Mouse (Mus musculus): ENCODE data around the gene Ilkap. TPM values are rescaled to one million over a fixed set of nuclear protein-coding genes. Genes with fewer than 3 reads are reported as not detected.

Ilkap gene
- 92.2 and 97.3 TPM in 2 replicates for polyA plus RNA-seq (2012; rRNA removed)

DNA sequence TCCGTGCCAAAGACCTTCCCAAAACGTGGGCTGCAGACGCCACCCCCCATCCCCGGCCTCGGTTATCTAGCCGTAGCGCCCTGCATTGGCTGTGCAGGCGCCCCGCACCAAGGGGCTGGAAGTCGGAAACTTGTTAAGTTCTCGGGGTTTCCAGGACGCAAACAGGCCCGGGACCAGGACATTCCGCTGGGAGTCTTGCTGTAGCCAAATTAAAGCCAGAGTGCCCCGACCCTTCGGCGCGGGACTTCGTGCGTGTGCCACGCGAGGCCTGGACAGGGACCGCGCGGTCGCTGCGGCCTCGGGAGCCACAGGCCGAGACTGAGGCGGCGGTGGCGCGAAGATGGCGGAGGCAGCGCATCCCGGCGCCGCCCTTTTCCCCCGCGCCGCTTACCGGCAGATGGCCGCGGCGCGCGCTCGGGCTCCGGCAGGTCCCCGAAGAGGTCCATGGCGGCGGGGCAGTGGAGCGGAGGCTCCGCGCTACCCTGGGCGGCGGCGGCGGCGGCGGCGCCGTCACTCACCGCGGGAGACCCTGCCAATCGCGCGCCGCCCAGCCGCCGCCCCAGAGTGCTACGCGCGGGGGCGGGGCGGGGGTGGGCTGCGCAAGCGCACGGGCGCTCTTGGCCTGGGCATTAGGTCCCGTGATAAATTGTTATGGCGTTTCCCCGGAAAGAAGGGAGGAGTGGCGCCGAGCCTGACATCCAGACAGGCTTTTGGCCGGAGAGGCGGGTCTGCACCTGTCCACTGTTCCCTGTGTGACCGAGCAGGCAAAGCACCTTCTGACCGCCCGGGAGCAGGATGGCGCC, at the start of gene Ilkap:
Gene Ilkap (minus strand): TSS at position 556 of the 803 bp plus-strand sequence.
- DNase-seq (ENCODE audit: extremely low spot score in 1 of 2, low spot score in 1 of 2) = peak; percentile 53 to 79

DNA sequence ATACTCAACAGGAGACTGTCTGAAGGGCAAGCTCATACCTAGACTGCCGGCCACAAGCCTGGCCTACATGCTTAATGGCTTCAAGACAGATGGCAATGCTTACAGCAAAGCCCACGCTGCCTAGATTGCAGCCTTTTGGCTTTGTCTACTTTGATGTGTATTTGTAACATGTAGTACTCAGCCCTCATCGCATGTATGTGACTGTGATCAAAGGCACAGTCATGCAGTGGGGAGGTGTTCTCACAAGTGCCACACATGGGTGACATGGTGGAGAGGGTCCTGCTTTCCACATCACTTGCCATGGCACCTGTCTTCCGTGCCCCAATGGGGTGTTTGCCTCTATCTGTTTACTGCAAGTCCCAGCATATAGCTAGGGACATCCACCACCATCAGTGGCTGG, 47.9 kb upstream of the Ilkap start:
- DNase-seq (ENCODE audit: extremely low spot score in 1 of 2, low spot score in 1 of 2) = no peak

DNA sequence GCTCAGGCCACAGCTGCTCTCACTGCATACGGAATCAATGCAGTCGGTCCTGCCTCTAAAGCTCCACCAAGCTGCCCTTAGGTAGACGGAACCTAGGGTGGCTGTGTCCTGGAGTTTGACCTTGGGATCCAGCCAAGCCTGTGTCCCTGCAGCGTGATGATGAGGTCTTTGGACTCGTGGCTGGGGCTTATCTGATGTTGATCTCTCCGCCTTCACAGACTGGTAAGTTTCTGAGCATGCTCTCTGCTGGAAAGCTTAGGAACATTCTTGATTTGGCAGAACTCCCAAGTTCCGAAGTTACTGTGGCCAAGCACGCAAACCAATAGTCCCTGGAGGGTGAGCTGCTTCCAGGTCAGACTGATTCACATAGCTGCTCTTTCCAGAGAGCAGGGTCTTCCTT, 47.4 kb upstream of the Ilkap start:
- DNase-seq (ENCODE audit: extremely low spot score in 1 of 2, low spot score in 1 of 2) = peak in 1 of 2 experiments; percentile 41

DNA sequence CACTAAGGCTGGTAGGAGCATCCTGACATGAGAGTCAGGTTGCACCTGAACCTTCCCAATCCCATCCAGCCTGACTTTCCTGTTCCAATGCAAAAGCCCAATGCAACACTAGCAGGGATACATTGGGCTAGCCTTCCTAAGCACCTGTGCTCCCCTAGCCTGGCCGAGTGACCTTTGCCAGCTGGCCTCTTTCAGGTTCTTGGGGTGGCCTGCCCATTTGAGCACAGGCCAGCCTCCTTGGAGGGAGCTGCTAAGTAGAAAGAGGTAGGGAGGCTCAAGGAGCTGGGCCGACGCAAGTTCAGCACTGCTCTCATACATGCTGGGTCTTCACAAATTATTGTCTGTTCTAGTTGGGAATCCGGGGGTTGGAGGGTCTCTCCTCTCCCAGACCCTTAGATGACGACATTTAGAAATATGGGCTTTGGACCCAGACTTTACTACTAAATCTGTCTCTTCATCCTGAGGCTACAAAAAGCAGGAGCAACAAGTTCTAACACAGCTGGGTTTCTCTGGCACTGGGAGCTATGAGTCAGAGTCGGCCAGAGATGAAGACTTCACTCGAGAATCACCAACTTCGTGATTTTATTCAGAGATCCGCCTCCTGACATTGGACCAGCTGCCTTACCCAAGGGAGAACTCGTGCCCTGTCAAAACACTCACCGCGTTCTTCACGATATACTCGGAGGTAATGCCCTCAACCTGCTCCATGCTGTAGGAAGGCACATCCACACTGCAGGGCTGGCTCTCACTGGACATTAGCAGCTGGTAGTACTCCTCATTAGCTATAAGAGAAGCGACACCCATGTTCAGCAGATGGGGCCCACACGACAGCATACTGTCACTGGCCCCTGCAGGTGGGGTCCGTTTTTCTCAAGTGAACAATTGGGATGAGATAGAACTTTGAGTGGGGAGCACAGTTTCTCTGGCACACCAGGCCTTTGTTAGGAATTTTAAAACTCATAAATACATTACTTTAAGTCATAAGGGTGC, 46.5 kb upstream of the Ilkap start:
- DNase-seq (ENCODE audit: extremely low spot score in 1 of 2, low spot score in 1 of 2) = peak in 1 of 2 experiments; percentile 67

DNA sequence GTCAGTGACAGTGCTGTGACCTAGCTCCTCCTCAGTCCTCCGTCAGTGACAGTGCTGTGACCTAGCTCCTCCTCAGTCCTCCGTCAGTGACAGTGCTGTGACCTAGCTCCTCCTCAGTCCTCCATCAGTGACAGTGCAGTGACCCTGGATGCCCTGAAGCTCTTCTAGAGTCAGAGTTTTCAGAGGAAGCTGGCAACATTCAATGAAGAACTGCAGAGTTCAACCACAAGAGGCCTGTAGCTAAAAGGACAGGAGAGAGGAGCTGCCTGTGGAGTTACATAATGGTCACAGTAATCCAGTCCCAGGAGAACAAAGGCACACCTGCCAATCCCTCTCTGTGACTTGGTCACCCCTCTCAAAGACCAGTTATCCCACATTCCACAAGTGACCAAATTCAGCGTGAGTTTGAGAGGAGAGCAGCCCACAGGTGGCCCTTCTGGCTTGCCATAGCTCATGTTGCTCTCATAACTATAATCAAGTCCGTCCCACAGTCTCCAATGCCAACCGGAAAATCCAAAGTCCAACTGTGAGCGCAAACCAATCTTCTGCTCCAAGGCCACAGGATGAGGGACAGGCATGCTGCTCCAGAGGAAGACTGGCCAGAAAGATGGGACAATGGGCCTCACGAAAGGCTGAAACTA, 43.9 kb upstream of the Ilkap start:
- DNase-seq (ENCODE audit: extremely low spot score in 1 of 2, low spot score in 1 of 2) = no peak

DNA sequence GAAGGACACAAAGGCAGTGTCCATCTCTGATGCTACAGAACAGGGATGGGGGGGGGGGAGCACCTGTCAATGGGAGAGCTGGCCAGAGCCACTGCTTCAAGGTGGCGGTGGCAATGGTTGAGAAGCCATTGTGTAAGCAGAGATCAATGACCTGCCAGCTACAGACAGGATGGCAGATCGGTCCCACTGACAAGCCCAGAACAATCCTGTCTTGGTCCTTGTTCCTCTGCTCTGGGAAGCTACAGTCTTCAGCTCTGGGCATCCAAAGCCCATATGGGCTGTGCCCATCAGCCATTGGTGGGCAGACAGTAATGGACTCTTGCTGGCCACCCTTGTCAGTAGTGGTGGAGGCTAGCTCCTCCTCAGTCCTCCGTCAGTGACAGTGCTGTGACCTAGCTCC, 43.2 kb upstream of the Ilkap start:
- no peak for DNase-seq (ENCODE audit: extremely low spot score in 1 of 2, low spot score in 1 of 2)

DNA sequence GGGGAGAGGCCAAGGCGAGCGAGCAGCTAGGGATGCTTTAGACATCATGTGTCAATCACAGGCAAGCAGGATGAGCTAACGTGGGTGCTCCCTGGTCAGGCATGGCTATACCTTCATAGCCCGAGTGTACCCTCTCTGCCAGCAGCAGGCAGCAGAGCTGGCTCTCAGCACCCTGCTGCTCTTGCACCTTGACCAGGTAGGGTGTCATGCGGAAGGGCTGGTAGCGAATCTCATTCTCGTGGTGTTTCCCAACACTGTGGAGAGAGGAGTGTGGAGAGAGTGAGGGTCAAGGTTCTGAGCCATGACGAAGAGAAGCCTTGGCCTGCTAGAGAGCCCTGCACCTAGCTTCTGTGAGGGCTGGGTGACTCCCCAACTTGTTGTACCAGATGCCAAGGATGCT, 41.2 kb upstream of the Ilkap start:
- no peak for DNase-seq (ENCODE audit: extremely low spot score in 1 of 2, low spot score in 1 of 2)

DNA sequence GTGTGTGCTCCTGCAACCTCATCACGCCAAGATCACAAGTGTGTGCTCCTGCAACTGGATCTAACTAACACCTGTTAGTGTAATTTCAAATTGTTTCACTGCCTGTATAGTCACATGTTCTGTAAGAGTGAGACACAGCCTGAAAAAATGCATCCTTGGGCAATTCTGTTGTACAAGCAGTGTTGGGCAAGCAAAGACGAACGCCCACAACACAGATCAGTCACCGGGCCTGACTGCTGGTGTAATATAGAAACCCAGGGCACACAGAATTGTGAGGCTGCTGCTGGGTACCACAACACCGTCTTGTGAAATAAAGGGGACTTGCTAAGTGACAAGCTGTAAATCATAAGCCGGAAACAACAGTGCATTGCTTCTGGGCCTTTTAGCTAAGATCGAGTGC, 39.0 kb upstream of the Ilkap start:
- DNase-seq (ENCODE audit: extremely low spot score in 1 of 2, low spot score in 1 of 2) = no peak

DNA sequence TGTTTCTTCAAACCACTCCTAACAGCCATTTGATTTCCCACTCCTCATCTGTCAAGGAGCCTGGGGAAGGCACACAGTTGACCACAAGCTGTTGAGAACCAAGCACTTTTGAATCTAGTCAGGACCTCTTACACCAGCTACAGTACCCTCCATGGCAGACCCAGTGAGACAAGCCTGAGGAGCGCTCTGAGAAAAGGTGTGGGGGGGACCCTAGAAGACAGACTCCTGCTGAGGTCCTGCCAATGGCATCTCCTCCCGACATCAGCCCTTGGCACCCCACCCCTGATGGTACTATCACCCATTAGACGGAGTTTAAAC, 38.4 kb upstream of the Ilkap start:
- DNase-seq (ENCODE audit: extremely low spot score in 1 of 2, low spot score in 1 of 2) = no peak

DNA sequence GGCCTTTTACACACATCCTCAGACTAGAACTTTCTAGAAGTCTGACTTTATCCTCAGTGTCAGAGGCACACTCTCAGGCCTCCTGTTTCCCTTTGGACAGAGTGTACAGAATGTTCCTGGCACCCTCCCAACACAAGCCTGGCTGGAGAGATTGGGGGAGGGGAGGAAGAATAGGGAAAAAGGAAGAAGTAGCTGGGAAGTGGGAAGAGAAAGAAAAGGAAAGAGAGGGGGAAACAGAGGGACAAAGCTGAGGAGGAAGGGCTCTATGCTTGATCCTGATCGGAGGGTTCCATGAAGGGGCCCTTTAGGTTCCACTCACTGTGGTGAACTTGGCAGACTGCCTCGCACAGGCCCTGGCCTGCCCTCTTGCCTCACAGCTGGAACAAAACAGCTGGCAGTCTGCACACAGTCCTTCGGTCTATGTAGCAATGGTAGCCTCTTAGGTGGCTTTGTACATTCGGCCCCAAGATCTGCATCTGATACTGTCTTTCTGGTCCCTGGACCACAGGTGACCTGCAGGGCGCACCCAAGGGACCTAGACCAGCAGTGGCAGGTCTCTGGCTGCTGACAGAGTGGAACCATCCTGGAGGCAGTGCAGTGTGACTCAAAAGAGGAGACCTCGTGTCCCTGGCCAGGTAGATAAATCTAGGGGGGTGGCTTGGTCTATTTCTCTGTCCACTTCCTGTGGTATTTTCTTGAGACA, 37.9 kb upstream of the Ilkap start:
- DNase-seq (ENCODE audit: extremely low spot score in 1 of 2, low spot score in 1 of 2) = peak in 1 of 2 experiments; percentile 57

DNA sequence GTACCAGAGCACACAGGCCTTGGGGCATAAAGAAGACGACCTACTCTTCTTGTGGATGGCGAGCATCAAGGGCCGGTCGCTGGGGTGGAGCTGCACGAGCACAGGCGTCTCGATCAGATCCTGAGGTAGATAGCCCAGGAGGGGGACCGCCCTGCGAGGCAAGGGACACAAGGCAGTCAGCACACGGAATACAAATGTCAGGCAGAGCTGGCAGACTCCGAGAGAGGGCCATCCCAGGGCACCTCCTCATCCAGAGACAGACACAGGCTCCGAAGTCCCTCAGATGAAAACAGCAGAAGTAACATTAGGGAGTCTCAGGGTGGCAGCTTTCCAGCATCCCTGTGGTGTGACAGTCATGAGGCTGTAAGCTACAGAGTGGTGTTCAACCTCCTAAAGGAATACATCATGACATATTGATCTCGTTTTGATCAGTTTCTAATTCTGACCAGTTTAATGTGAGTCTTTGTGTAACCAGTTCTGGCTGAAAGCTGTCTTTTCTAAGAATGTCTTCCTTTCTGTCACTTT, 37.1 kb upstream of the Ilkap start:
- no peak for DNase-seq (ENCODE audit: extremely low spot score in 1 of 2, low spot score in 1 of 2)

DNA sequence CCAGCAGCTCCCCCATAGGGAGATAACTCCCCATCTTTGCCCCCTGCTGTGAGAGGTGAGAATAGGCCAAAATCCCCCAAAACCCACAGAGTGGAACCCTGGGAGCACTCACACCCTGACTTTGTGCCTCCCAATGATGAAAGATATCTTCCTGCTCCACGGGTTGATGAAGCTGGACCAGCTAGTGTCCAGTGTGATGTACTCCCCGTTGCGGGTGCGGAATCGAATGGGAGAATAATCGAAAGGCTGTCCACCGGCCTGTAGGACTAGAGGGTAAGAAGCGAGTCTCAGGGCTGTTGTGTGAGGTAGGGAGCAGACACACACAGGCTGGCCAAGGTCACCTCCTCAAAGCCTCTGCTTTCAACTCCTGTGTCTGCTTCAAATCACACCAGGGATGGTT, 36.3 kb upstream of the Ilkap start:
- no peak for DNase-seq (ENCODE audit: extremely low spot score in 1 of 2, low spot score in 1 of 2)

DNA sequence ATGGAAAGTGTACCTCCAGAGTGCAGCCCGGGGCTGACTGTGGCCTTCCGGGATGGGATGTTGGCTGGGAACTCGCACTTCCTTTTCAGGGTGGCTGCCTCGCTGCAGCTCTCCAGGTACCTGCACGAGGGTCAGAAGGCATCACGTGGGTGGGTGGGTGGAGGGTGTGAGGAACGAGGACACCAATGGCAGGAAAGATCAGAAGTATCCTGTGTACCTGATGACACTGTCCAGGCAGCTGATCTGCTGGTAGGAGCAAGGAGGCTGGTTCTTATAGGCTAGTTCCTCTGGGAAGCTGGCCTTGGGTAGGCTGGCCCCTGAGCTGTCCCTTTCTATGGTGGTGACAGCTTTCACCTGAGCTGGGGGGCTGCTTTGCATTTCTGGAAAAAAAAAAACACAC, 32.1 kb upstream of the Ilkap start:
- no peak for DNase-seq (ENCODE audit: extremely low spot score in 1 of 2, low spot score in 1 of 2)

DNA sequence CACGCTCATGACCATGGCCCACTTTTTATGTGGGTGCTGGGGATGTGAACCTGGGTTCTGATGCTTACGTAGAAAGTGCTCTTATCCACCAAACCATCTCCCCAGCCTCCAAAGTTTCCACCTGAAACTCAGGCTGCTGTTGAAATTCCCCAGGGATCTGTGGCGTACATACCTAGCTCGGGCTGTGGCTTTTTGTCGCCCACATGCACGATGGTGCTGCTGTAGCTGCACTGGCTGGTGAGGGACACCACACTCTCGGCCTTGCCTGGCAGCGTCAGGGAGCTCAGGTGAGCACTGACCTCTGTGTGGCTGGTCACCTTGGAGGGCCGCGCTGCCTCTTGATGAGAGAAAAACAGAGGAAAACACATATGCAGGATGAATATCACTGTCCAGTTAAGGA, 30.6 kb upstream of the Ilkap start:
- no peak for DNase-seq (ENCODE audit: extremely low spot score in 1 of 2, low spot score in 1 of 2)

DNA sequence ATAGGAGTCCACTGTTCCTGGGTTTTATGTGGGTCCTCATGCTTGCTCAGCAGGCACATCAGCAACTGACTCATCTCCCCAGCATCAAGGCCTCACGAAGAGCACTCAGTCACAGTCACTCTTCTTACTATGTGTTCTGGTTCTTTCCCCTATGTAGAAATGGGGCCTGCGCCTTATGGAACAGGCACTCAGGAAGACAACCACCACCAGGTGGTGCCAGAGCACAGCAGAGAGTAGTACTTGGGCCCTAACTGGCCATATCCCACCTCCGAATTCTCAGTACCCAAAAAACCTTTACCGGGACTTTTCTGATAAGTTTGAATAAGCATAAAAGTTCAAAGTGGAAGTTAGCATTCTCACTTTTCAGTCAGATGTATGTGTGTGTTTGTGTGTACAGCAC, 30.0 kb upstream of the Ilkap start:
- peak in 1 of 2 experiments; percentile 86 for DNase-seq (ENCODE audit: extremely low spot score in 1 of 2, low spot score in 1 of 2)

DNA sequence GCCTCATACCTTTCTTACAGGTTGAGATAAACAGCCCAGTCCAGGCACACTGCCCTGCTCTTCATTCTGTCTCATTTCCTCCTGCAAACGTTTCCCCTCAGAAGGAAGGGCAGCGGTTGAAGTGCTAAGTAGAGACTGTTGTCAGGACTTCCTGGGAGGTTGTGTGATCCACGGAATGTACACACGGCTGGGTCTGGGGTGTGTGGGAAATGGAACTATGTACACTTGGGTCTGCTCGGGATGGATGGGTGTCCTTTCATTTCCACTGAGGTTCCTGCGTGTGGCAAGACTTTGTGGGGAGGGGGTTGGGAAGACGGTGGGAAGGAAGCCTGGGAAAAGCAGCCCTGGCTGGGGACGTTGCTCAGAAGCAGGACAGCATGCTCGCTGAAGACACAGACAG, 27.8 kb upstream of the Ilkap start:
- DNase-seq (ENCODE audit: extremely low spot score in 1 of 2, low spot score in 1 of 2) = no peak

DNA sequence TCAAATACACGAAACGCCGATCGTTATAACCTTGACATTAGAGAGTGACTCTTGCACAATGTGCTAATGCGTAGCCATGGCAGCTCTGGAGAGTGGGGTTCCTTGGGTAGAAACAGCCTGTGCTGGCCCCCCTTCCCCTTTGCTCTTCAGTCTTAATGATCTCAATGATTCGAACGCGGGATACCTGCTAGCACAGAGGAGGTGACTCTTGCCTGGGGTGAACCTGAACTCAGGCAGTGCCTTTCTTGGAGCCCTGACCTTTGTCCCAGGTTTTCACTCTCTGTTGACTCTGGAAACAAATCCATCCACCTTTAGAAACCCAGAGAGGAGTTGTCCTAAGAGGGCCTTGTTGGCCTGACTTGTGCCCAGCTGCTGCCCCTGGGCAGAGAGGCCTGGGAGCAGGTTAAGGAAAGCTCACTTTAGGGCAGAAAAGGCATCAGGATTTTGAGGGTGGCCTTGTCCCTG, 22.0 kb upstream of the Ilkap start:
- no peak for DNase-seq (ENCODE audit: extremely low spot score in 1 of 2, low spot score in 1 of 2)

DNA sequence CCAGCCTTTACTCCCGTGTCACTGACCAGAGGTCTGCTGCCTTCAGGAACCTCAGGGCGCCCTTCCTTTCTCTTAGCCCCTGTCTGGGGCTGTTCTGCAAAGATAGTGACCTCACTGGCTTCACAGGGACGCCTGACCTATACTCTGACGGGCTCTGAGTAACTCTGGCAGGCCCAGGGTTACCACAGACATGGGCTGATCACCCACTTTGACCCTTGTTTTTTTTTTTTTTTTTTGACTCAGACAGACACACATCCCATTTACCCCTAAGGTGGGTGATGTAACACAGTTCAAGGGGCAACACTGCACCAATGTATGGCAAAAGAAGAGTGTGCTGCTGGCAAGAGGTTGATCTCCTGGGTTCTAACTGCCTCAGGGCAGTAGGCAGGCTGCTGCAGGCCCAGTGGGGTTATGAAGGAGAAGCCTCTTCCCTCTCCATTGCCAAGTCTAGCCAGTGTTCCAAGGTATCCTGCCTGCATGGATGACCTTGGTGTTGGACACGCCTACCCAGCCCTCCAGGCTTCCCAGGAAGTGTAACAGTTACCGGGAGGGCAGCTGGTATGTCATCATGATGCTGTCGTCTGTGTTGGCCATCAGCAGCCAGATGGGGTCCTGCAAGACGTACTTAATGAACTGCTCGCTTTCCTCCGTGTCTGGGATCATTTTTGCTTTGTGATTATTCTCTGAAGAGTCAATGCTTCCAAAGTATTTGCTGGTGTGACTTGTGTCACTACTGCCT, 21.4 kb upstream of the Ilkap start:
- DNase-seq (ENCODE audit: extremely low spot score in 1 of 2, low spot score in 1 of 2) = no peak

DNA sequence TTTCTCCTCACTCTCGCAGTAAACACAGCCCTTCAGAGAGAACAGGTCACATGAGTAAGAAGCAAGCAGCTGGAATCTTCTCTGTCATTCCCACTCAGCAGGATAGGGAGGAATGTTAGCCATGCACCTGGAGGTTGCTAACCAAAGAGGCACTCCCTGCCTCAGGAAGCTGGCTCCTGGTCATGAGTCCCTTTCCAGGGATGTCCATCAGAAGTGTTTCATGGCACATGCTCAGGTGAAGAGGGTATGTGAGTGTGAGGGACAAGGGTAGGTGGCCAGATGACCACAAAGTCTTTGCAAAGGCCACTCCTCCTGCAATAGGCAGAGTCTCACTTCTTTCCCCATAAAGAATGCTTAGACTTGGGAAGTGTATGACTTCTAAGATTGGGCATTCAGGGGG, 19.4 kb upstream of the Ilkap start:
- DNase-seq (ENCODE audit: extremely low spot score in 1 of 2, low spot score in 1 of 2) = no peak

DNA sequence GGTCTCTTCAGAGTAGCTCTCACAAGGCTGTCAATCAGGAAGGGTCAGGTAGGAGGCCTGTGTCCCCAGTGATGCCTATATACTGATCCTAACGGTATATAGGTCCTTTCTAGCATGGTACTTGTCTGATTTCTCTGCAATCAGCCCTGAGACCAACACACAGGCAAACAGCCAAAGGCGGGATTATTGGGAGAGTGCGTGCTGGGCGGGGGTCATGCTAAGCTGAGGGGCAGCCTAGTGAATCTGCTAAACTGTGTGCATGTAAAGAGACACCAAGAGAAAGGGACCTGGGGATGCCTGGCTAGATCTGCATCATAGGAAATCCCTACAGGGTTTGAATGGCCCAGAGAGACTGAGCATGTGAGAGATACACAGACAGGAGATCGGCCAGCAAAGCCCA, 16.7 kb upstream of the Ilkap start:
- DNase-seq (ENCODE audit: extremely low spot score in 1 of 2, low spot score in 1 of 2) = no peak

Measured in frontal cortex, adult 2 months (tissue).